Mouse (Mus musculus) liver (tissue): ENCODE results near the gene Spr.

Experiments used
- DNase-seq: peaks from one replicate; pipeline ENCODE4 v3.0.0-alpha.2; 2020; ENCODE audit warnings: mixed read lengths

Gene Spr

GRCm38 (mm10) chr6:85117545-85118511, 19.7 kb downstream of the Spr start:
- DNase-seq: peak; percentile 34

DNA sequence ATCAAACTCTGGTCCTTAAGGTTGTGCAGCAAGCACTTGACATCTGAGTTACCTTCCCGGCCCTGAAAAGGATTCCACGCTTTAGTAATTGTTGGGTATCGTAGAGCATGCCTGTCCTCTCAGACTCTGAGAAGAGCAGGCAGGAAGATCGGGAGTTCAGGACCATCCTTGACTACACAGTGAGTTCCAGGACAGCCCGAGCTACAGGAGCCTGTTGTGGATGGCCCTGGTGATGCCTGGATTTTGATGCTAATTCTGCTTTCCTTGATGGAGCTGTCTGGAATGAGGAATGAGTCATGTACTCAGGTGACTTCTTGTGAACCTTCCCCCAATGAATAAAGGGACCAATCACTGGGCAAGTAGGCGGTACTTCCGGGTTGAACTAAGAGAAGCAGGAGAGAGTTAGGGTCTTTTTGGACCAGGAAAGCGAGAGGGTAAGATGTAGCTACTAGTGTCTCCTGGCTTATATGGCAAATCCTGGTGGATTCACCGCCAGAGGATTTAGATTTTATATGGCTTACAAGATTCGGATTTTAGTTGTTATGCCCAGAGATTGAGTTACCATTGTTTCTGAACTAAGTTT, 32.4 kb downstream of the Spr start:
- DNase-seq: no peak

- DNase-seq: no peak
Observed at GRCm38 (mm10) chr6:85103321-85103720, 34.2 kb downstream of the Spr start.

DNA sequence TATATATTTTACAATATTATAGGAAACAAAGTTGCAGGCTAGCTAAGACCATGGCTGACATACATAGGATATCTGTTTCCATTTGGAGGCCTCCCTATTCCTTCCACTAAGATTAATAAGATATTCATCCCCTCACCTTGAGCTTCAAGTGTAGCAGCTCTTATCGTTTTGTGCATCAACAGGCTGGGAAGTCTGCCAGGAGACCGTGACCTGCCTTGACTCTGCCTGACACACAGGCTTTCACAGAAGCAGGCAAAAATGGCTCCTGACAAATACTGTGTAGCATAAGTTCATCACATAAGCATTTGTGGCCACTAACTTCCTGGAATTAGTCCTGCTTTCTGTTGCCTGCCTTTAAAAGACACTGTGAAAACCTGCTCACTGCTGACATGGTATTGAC, 41.1 kb downstream of the Spr start:
- DNase-seq: no peak

- DNase-seq: no peak
Observed at GRCm38 (mm10) chr6:85087425-85087824, 50.1 kb downstream of the Spr start.

DNA sequence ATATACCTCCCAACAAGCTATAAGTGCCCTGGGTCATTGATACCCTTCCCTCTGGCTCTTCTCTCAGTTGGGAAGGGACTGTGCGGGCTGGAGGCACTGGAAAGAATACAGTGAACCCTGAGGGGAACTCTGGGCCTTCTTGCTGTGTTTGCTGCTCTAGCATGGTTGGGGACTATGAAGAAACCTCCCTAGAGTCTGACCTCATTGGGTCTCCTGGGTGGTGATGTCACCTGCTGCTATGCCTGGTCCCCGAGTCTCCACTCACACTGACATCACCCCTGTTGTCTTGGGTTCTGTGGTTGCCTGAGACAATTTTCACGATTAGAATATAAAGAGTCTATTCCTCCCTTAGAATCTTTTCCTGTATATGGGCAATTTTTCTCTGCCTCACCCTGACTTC, 50.9 kb downstream of the Spr start:
- no peak for DNase-seq
